In genomic region chr11:44756321-44756720, GRCm38 (mm10) we compare ENCODE assay signal across 22 mouse cellular contexts.
"Had no signal": no experiment of that assay in that cellular context is flagged by ENCODE, and none has a peak within 500 bp of the region (broad histone marks: within the 10 kb centered on the region; RNA-seq: fewer than 3 reads in every experiment).

No protein-coding gene starts in this region.

- DNase-seq: kidney, postnatal 10 days; kidney, postnatal 36 days; layer of hippocampus, postnatal 36 days; liver, postnatal 0 days; lung, embryonic 14.5 days; retina, postnatal 1 day; right cerebral cortex, postnatal 25 days; spleen, adult 18-20 months; thymus, postnatal 36 days had no signal

- H3K9me3 ChIP-seq: kidney, embryonic 15.5 days; limb, embryonic 12.5 days; limb, embryonic 15.5 days; midbrain, embryonic 12.5 days; neural tube, embryonic 13.5 days; stomach, embryonic 15.5 days had no signal

- H3K9ac ChIP-seq: kidney, embryonic 15.5 days; limb, embryonic 12.5 days; limb, embryonic 15.5 days; liver, embryonic 14.5 days; liver, postnatal 0 days; lung, embryonic 14.5 days; midbrain, embryonic 12.5 days; neural tube, embryonic 13.5 days; stomach, embryonic 15.5 days had no signal

- H3K27me3 ChIP-seq: kidney, embryonic 15.5 days; limb, embryonic 12.5 days; limb, embryonic 15.5 days; midbrain, embryonic 12.5 days; neural tube, embryonic 13.5 days; stomach, embryonic 15.5 days had no signal

- H3K4me3 ChIP-seq: kidney, embryonic 15.5 days; left cerebral cortex, adult 2 months; limb, embryonic 12.5 days; limb, embryonic 15.5 days; midbrain, embryonic 12.5 days; myocyte; neural tube, embryonic 13.5 days; stomach, embryonic 15.5 days had no signal

- H3K4me2 ChIP-seq: kidney, embryonic 15.5 days; limb, embryonic 12.5 days; limb, embryonic 15.5 days; liver, embryonic 11.5 days; lung, embryonic 14.5 days; midbrain, embryonic 12.5 days; neural tube, embryonic 13.5 days; stomach, embryonic 15.5 days had no signal

- H3K4me1 ChIP-seq: stomach, embryonic 15.5 days had no signal

- H3K36me3 ChIP-seq: kidney, embryonic 15.5 days; limb, embryonic 12.5 days; limb, embryonic 15.5 days; midbrain, embryonic 12.5 days; neural tube, embryonic 13.5 days; stomach, embryonic 15.5 days had no signal

- ATAC-seq: liver, postnatal 0 days; lung, postnatal 0 days; midbrain, embryonic 16.5 days had no signal

- H3K27ac ChIP-seq: kidney, embryonic 15.5 days; left cerebral cortex, adult 2 months; limb, embryonic 12.5 days; limb, embryonic 15.5 days; liver, embryonic 14.5 days; macrophage; midbrain, embryonic 12.5 days; neural tube, embryonic 13.5 days; stomach, embryonic 15.5 days had no signal
